ENCODE assay signal across 16 mouse cellular contexts in the genomic region with DNA sequence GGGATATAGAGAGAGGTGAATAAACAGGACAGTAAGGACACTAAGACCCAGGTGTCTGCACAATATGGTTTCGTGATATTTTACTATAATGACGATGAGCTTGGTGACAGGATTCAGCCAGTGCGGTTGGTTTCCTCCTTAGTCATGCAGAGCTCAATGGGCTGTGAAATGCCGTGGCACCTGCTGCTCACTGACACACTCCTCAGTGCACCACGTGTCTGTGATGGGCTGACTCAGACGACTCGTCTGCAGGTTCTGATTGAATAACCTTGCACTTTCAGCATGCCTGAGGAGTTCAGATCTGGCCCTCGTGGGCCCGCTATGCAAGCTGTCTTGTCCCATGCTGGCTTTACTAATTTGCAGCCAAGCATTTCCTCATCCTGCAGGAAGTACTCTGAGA.
DNase-seq lines count a peak whose midpoint lies in the region; ATAC-seq and TF ChIP-seq lines count a peak whose summit lies in the region.
"Had no signal": no experiment of that assay in that cellular context is flagged by ENCODE, and none has a peak within 500 bp of the region (broad histone marks: within the 10 kb centered on the region; RNA-seq: fewer than 3 reads in every experiment).

No protein-coding gene starts in this region.

- H3K4me3 ChIP-seq in hindbrain, embryonic 13.5 days, result no peak overlapping the region
- no peak overlapping the region for H3K4me3 ChIP-seq in hindbrain, embryonic 10.5 days
- no peak overlapping the region for H3K4me3 ChIP-seq in layer of hippocampus, adult 2 months
- H3K4me3 ChIP-seq: embryonic facial prominence, embryonic 15.5 days; forebrain, embryonic 15.5 days had no signal

- H3K27ac ChIP-seq in hindbrain, embryonic 13.5 days, result no peak overlapping the region
- no peak overlapping the region for H3K27ac ChIP-seq in hindbrain, embryonic 10.5 days
- H3K27ac ChIP-seq in layer of hippocampus, adult 2 months, result no peak overlapping the region
- H3K27ac ChIP-seq: embryonic facial prominence, embryonic 15.5 days; forebrain, embryonic 15.5 days; liver, embryonic 14.5 days; macrophage had no signal

- DNase-seq in hindbrain, embryonic 10.5 days (ENCODE audit: low spot score), result no peak
- DNase-seq in brain, adult 2 months (ENCODE audit: low read depth, low spot score), result peak; percentile 43
- DNase-seq in kidney, adult 18-20 months, result peak; percentile 4
- DNase-seq in kidney, postnatal 4 days, result peak; percentile 13 to 32
- no peak for DNase-seq in layer of hippocampus, adult 8-10 months (ENCODE audit: low spot score in 2 of 2)
- no peak for DNase-seq in layer of hippocampus, adult 2 months (ENCODE audit: low spot score in 2 of 2)
- DNase-seq: adrenal gland, postnatal 10 days; gastrocnemius, postnatal 36 days; thymus, postnatal 25 days had no signal

- no peaks in the 10 kb centered on the region for H3K36me3 ChIP-seq in hindbrain, embryonic 13.5 days
- no peaks in the 10 kb centered on the region for H3K36me3 ChIP-seq in hindbrain, embryonic 10.5 days
- H3K36me3 ChIP-seq: embryonic facial prominence, embryonic 15.5 days; forebrain, embryonic 15.5 days had no signal

- no peak overlapping the region for H3K4me2 ChIP-seq in hindbrain, embryonic 13.5 days
- H3K4me2 ChIP-seq: embryonic facial prominence, embryonic 15.5 days; forebrain, embryonic 15.5 days had no signal

- ATAC-seq in hindbrain, embryonic 13.5 days (ENCODE audit: low FRiP score), result peak; percentile 66
- ATAC-seq: CD4-positive, CD25-positive, alpha-beta regulatory T cell, adult 4 months; forebrain, embryonic 15.5 days; intestine, embryonic 16.5 days had no signal

- no peaks in the 10 kb centered on the region for H3K27me3 ChIP-seq in hindbrain, embryonic 13.5 days
- no peaks in the 10 kb centered on the region for H3K27me3 ChIP-seq in hindbrain, embryonic 10.5 days (ENCODE audit: insufficient read depth, poor library complexity, severe bottlenecking)
- H3K27me3 ChIP-seq: embryonic facial prominence, embryonic 15.5 days; forebrain, embryonic 15.5 days had no signal

- H3K4me1 ChIP-seq in hindbrain, embryonic 13.5 days (replicated peaks), result no peaks in the 10 kb centered on the region
- no peaks in the 10 kb centered on the region for H3K4me1 ChIP-seq in hindbrain, embryonic 10.5 days (replicated peaks)
- H3K4me1 ChIP-seq: embryonic facial prominence, embryonic 15.5 days; forebrain, embryonic 15.5 days had no signal

- no peak overlapping the region for H3K9ac ChIP-seq in hindbrain, embryonic 13.5 days
- H3K9ac ChIP-seq: embryonic facial prominence, embryonic 15.5 days; forebrain, embryonic 15.5 days; liver, embryonic 14.5 days had no signal

- 60% methylated on average over 9 of the region's 9 CpGs for WGBS in hindbrain, embryonic 13.5 days
- WGBS in hindbrain, embryonic 10.5 days, result 73% methylated on average over 9 of the region's 9 CpGs

- no peak for TF ChIP-seq CTCF in layer of hippocampus, adult 2 months (conservative IDR thresholded peaks at IDR 0.05)

- H3K9me3 ChIP-seq in hindbrain, embryonic 13.5 days, result no peaks in the 10 kb centered on the region
- no peaks in the 10 kb centered on the region for H3K9me3 ChIP-seq in hindbrain, embryonic 10.5 days
- H3K9me3 ChIP-seq: embryonic facial prominence, embryonic 15.5 days; forebrain, embryonic 15.5 days had no signal

Comparison
In these comparisons a context has a peak if more than half of its experiments do, and no peak if none do; other contexts are left out.
1. DNase-seq: peak in brain, adult 2 months (single experiment), kidney, adult 18-20 months (single experiment) and kidney, postnatal 4 days (2 of 2); none in hindbrain, embryonic 10.5 days (single experiment), layer of hippocampus, adult 8-10 months (0 of 2) and layer of hippocampus, adult 2 months (0 of 2).